Mouse (Mus musculus): ENCODE measurements around the gene Ptbp3.
A peak's percentile ranks its signal among the peaks of the same experiment; 100 is the strongest.

The Ptbp3 gene

GRCm38 (mm10) chr4:59505481-59505880 is 43.7 kb downstream of the Ptbp3 start:
- DNase-seq (ENCODE audit: low spot score in 2 of 2) = no peak

GRCm38 (mm10) chr4:59491097-59491496 is 58.1 kb downstream of the Ptbp3 start:
- no peak for DNase-seq (ENCODE audit: low spot score in 2 of 2)

- no peak for DNase-seq (ENCODE audit: low spot score in 2 of 2)
Observed at GRCm38 (mm10) chr4:59471306-59471705, 77.9 kb downstream of the Ptbp3 start.

- DNase-seq (ENCODE audit: low spot score in 2 of 2) = no peak
Observed at GRCm38 (mm10) chr4:59465449-59465848, 83.7 kb downstream of the Ptbp3 start.

GRCm38 (mm10) chr4:59464661-59465060 is 84.5 kb downstream of the Ptbp3 start:
- DNase-seq (ENCODE audit: low spot score in 2 of 2) = no peak

GRCm38 (mm10) chr4:59462494-59462893 is 86.7 kb downstream of the Ptbp3 start:
- DNase-seq (ENCODE audit: low spot score in 2 of 2) = no peak

- no peak for DNase-seq (ENCODE audit: low spot score in 2 of 2)
Observed at GRCm38 (mm10) chr4:59461116-59461727, 87.9 kb downstream of the Ptbp3 start.

GRCm38 (mm10) chr4:59459216-59459955 is 89.8 kb downstream of the Ptbp3 start:
- DNase-seq (ENCODE audit: low spot score in 2 of 2) = no peak

- peak in 1 of 2 experiments; percentile 64 for DNase-seq (ENCODE audit: low spot score in 2 of 2)
Observed at GRCm38 (mm10) chr4:59457941-59458340, 91.2 kb downstream of the Ptbp3 start.

GRCm38 (mm10) chr4:59457091-59457490 is 92.1 kb downstream of the Ptbp3 start:
- DNase-seq (ENCODE audit: low spot score in 2 of 2) = no peak

GRCm38 (mm10) chr4:59455465-59455864 is 93.7 kb downstream of the Ptbp3 start:
- DNase-seq (ENCODE audit: low spot score in 2 of 2) = no peak

GRCm38 (mm10) chr4:59454046-59454445 is 95.1 kb downstream of the Ptbp3 start:
- no peak for DNase-seq (ENCODE audit: low spot score in 2 of 2)

- no peak for DNase-seq (ENCODE audit: low spot score in 2 of 2)
Observed at GRCm38 (mm10) chr4:59452503-59452933, 96.6 kb downstream of the Ptbp3 start.

GRCm38 (mm10) chr4:59450906-59451305 is 98.3 kb downstream of the Ptbp3 start:
- DNase-seq (ENCODE audit: low spot score in 2 of 2) = no peak

- no peak for DNase-seq (ENCODE audit: low spot score in 2 of 2)
Observed at GRCm38 (mm10) chr4:59450234-59450854, 98.8 kb downstream of the Ptbp3 start.

GRCm38 (mm10) chr4:59447296-59447695 is 101.9 kb downstream of the Ptbp3 start:
- no peak for DNase-seq (ENCODE audit: low spot score in 2 of 2)

- DNase-seq (ENCODE audit: low spot score in 2 of 2) = no peak
Observed at GRCm38 (mm10) chr4:59445516-59445915, 103.6 kb downstream of the Ptbp3 start.

- DNase-seq (ENCODE audit: low spot score in 2 of 2) = no peak
Observed at GRCm38 (mm10) chr4:59444994-59445393, 104.2 kb downstream of the Ptbp3 start.

- no peak for DNase-seq (ENCODE audit: low spot score in 2 of 2)
Observed at GRCm38 (mm10) chr4:59444085-59444484, 105.1 kb downstream of the Ptbp3 start.

- DNase-seq (ENCODE audit: low spot score in 2 of 2) = no peak
Observed at GRCm38 (mm10) chr4:59441265-59441664, 107.9 kb downstream of the Ptbp3 start.

GRCm38 (mm10) chr4:59439960-59440359 is 109.2 kb downstream of the Ptbp3 start:
- peak in 1 of 2 experiments; percentile 51 for DNase-seq (ENCODE audit: low spot score in 2 of 2)

- no peak for DNase-seq (ENCODE audit: low spot score in 2 of 2)
Observed at GRCm38 (mm10) chr4:59439041-59439440, 110.1 kb downstream of the Ptbp3 start.

All from urinary bladder, postnatal 36 days (tissue).